Mouse (Mus musculus) forebrain, embryonic 10.5 days (tissue): ENCODE results near the gene Gm20716. TPM values are rescaled to one million over a fixed set of nuclear protein-coding genes. Genes with fewer than 3 reads are reported as not detected.

Experiments used
- DNase-seq: peaks from one replicate; pipeline ENCODE4 v3.0.0-alpha.2; 2017; ENCODE audit warnings: low spot score; ENCODE audit errors: extremely low spot score
- H3K27ac ChIP-seq: fragments of 300-500 bp; sonication (generic); 2 replicates; pipeline ENCODE4 v1.5.1; 2016; ENCODE audit warnings: mild to moderate bottlenecking
- H3K27me3 ChIP-seq: fragments of 300-500 bp; sonication (generic); 2 replicates; pipeline ENCODE4 v1.6.1; 2016; ENCODE audit warnings: mild to moderate bottlenecking; ENCODE audit not compliant: poor library complexity, severe bottlenecking
- H3K36me3 ChIP-seq: fragments of 300-500 bp; sonication (generic); replicated peaks from 2 replicates; pipeline ENCODE4 v1.6.1; 2016; ENCODE audit warnings: mild to moderate bottlenecking, moderate library complexity
- H3K4me1 ChIP-seq: fragments of 300-500 bp; sonication (generic); 2 replicates; pipeline ENCODE4 v1.6.1; 2016
- H3K4me3 ChIP-seq: fragments of 300-500 bp; sonication (generic); 2 replicates; pipeline ENCODE4 v1.5.1; 2016; ENCODE audit warnings: mild to moderate bottlenecking, moderate library complexity
- H3K9me3 ChIP-seq: fragments of 300-500 bp; sonication (generic); 2 replicates; pipeline ENCODE4 v1.6.1; 2016; ENCODE audit warnings: mild to moderate bottlenecking, moderate library complexity
- WGBS: fragments of 180-500 bp; shearing (Covaris S2); methylation state at CpG from one replicate; pipeline ENCODE4 v1.1.7; 2016; 5-methylcytosine and 5-hydroxymethylcytosine counted together
- polyA plus RNA-seq: library from polyadenylated mRNA; unstranded; fragments of >200 nt; fragmentation: Nextera tagmentation; extraction: Ambion mirVana; gene quantifications from 2 replicates; pipeline ENCODE4 v1.2.1, GENCODE M21; 2016

Gm20716 gene
- 18.5 and 20.7 TPM in 2 replicates for polyA plus RNA-seq

DNA sequence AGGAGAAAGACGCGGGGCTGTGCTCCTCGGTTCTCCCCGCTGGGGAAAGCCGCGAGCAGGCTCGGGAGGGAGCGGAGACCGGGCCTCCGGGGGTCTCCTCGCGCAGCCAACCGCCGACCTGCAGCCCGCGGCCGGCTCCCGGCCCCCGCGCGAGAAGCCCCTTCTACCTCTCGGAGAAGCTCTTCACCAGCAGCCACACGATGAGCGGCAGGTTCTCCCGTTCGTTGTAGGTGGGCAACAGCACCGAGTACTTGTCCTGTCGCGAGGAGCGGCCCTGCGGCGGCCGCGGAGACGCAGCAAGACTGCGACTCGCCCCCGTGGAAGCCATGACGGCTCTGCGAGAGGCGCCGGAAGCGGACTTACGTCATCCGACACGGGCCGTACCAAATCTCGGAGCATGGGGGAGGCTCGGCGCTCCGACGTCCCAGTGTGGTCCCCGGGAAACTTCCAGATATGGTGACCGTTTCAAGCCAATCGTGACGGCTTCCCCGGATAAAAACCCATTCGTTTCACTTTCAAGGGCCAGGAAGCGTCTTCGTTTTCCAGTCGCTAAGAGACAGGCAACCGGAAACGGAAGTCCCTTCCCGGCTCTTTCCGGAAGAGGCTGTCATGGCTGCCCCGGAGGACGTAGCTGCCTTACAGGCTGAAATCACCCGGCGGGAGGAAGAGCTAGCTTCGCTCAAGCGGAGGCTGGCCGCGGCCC is at the start of gene Gm20716, which contains the start of the genes Dpm1 and Mocs3:
Gm20716 (minus strand) TSS at position 339 of the 703 bp plus-strand sequence.
Dpm1 (minus strand) TSS at position 566 of the 703 bp plus-strand sequence.
Mocs3 (plus strand) TSS at position 597 of the 703 bp plus-strand sequence.
- Histone ChIP-seq H3K27ac (peak within 1 kb of the TSS; percentile 97), H3K4me1 (peaks cover 37% of the 10 kb centered on the region), H3K4me3 (peak within 1 kb of the TSS; percentile 100), H3K36me3 (peaks cover 55% of the 10 kb centered on the region), H3K27me3 (no peaks in the 10 kb centered on the region), H3K9me3 (no peaks in the 10 kb centered on the region)
- DNase-seq: peak; percentile 92
- under 1% methylated on average over 73 of the region's 73 CpGs for WGBS

- no peak overlapping the region for H3K27ac ChIP-seq
- no peak overlapping the region for H3K4me3 ChIP-seq
- 13% methylated on average over 11 of the region's 11 CpGs for WGBS
- peak; percentile 71 for DNase-seq
- no peaks in the 10 kb centered on the region for H3K36me3 ChIP-seq
- H3K4me1 ChIP-seq: peaks cover 29% of the 10 kb centered on the region
- no peaks in the 10 kb centered on the region for H3K9me3 ChIP-seq
- peaks cover 80% of the 10 kb centered on the region for H3K27me3 ChIP-seq
Measured at GRCm38 (mm10) chr2:168274374-168274935, 44.3 kb upstream of the Gm20716 start.

GRCm38 (mm10) chr2:168273387-168273786 is 43.2 kb upstream of the Gm20716 start:
- Histone ChIP-seq H3K36me3 (peaks cover 2% of the 10 kb centered on the region; the same call in 1 of the 2 replicates), H3K9me3 (no peaks in the 10 kb centered on the region), H3K4me1 (peaks cover 22% of the 10 kb centered on the region), H3K27ac (no peak overlapping the region), H3K27me3 (peaks cover 77% of the 10 kb centered on the region), H3K4me3 (no peak overlapping the region)
- 48% methylated on average over 9 of the region's 9 CpGs for WGBS
- DNase-seq: no peak

DNA sequence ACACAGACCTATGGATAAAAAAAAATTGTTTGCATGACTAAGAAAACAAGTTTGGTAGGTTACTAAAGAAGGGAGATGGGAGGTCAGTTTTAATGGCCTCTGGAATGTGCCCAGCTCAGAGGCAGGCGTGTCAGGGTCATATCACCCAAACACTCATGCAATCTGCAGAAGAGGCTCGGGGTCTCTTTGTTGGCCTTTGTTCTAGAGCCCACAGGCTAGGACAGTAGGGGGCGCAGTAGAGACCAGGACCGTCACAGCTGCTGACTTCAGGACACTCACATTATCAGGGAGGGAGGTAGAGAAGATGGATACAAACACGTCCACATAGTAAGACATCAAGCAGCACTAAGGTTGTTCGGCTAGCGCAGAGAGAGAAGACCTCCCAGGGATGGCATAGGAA is 37.9 kb upstream of the Gm20716 start:
- H3K27ac ChIP-seq: no peak overlapping the region
- 46% methylated on average over 7 of the region's 7 CpGs for WGBS
- H3K4me3 ChIP-seq: no peak overlapping the region
- H3K36me3 ChIP-seq: peaks cover 4% of the 10 kb centered on the region; the same call in 1 of the 2 replicates
- H3K4me1 ChIP-seq: no peaks in the 10 kb centered on the region
- H3K9me3 ChIP-seq: no peaks in the 10 kb centered on the region
- peaks cover 30% of the 10 kb centered on the region for H3K27me3 ChIP-seq
- DNase-seq: peak; percentile 39

DNA sequence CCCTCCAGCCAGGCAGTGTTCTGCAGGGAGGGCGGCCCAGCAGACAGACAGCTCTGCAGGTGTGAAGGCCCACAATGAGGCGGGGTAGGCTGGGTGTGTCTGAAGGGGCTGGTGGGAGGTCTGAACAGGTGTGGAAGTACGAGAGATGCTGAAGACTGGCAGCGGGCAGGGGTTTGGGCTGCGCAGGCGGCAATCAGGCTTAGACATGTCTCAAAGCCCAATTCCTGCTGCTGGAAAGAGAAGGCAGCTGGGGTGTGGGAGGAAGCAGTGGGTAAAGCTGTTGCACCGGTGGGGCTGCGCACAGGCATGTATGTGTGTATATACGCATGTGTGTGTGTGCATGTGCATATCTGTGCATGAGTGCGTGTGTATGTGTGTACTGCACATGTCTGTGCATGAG is 30.7 kb upstream of the Gm20716 start:
- 87% methylated on average over 10 of the region's 10 CpGs for WGBS

GRCm38 (mm10) chr2:168260124-168260523 is 30.0 kb upstream of the Gm20716 start:
- Histone ChIP-seq H3K4me1 (no peaks in the 10 kb centered on the region), H3K27me3 (peaks cover 14% of the 10 kb centered on the region), H3K4me3 (no peak overlapping the region), H3K9me3 (no peaks in the 10 kb centered on the region), H3K36me3 (no peaks in the 10 kb centered on the region), H3K27ac (no peak overlapping the region)
- no peak for DNase-seq
- 88% methylated on average over 3 of the region's 3 CpGs for WGBS

More for the DNA sequence above, 30.7 kb upstream of the Gm20716 start:
- no peaks in the 10 kb centered on the region for H3K9me3 ChIP-seq
- DNase-seq: no peak
- no peak overlapping the region for H3K27ac ChIP-seq
- H3K36me3 ChIP-seq: no peaks in the 10 kb centered on the region
- H3K27me3 ChIP-seq: peaks cover 14% of the 10 kb centered on the region
- H3K4me3 ChIP-seq: no peak overlapping the region
- H3K4me1 ChIP-seq: no peaks in the 10 kb centered on the region

GRCm38 (mm10) chr2:168259046-168259445 is 28.9 kb upstream of the Gm20716 start:
- Histone ChIP-seq H3K9me3 (no peaks in the 10 kb centered on the region), H3K4me1 (no peaks in the 10 kb centered on the region), H3K27ac (no peak overlapping the region), H3K4me3 (no peak overlapping the region), H3K36me3 (no peaks in the 10 kb centered on the region), H3K27me3 (peaks cover 14% of the 10 kb centered on the region)
- 92% methylated on average over 8 of the region's 8 CpGs for WGBS
- no peak for DNase-seq

DNA sequence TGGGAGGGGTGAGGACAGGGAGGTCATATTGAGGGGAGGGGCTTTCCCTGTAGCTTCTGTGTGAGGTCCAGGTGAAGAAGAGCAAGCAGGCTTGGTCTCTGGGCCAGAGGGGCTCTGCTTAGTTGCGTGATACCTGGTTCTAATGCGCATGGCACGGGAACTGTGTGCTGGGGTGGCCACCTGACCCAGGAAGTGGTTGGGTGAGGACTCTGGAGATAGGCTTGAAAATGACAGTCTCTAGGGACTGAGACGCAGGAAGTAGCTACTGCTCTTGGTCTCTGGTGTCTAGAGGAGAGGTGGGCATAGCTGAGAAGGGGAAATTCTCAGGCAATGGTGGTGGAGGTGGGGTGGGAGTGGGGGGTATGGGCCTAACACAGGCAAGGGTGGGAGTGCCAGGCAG is 27.0 kb upstream of the Gm20716 start:
- no peak for DNase-seq

DNA sequence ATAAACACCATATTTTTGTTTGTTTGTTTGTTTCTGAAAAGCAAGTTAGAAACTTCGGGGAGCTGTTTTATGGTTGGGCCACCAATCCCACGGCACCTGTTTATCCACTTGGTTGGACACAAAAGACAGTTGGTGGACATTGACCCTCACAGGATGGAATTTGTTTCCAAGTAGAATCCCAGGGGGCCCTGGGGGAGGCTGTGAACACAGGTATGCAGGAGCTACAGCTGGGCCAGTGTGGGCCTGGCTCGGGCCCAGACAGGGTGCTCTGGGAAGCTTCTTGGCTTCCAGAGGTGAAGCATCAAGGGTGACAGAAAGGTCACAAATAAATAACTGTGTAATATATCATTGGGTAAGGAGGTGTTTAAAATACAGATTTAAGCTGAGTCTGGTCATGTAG is 26.3 kb upstream of the Gm20716 start:
- peaks cover 13% of the 10 kb centered on the region for H3K4me1 ChIP-seq
- H3K27ac ChIP-seq: no peak overlapping the region
- no peaks in the 10 kb centered on the region for H3K36me3 ChIP-seq
- no peak for DNase-seq
- H3K4me3 ChIP-seq: no peak overlapping the region
- peaks cover 8% of the 10 kb centered on the region; the same call in 1 of the 2 replicates for H3K27me3 ChIP-seq
- H3K9me3 ChIP-seq: no peaks in the 10 kb centered on the region
- 91% methylated on average over 3 of the region's 3 CpGs for WGBS

More for the DNA sequence above, 27.0 kb upstream of the Gm20716 start:
- Histone ChIP-seq H3K36me3 (no peaks in the 10 kb centered on the region), H3K27ac (no peak overlapping the region), H3K27me3 (peaks cover 3% of the 10 kb centered on the region), H3K9me3 (no peaks in the 10 kb centered on the region), H3K4me1 (peaks cover 13% of the 10 kb centered on the region), H3K4me3 (no peak overlapping the region)
- WGBS: 85% methylated on average over 4 of the region's 4 CpGs

GRCm38 (mm10) chr2:168253822-168254221 is 23.7 kb upstream of the Gm20716 start:
- Histone ChIP-seq H3K4me1 (peaks cover 13% of the 10 kb centered on the region), H3K27me3 (peaks cover 18% of the 10 kb centered on the region; the same call in 1 of the 2 replicates), H3K4me3 (no peak overlapping the region), H3K36me3 (no peaks in the 10 kb centered on the region), H3K27ac (no peak overlapping the region), H3K9me3 (no peaks in the 10 kb centered on the region)
- 69% methylated on average over 7 of the region's 7 CpGs for WGBS
- DNase-seq: no peak

DNA sequence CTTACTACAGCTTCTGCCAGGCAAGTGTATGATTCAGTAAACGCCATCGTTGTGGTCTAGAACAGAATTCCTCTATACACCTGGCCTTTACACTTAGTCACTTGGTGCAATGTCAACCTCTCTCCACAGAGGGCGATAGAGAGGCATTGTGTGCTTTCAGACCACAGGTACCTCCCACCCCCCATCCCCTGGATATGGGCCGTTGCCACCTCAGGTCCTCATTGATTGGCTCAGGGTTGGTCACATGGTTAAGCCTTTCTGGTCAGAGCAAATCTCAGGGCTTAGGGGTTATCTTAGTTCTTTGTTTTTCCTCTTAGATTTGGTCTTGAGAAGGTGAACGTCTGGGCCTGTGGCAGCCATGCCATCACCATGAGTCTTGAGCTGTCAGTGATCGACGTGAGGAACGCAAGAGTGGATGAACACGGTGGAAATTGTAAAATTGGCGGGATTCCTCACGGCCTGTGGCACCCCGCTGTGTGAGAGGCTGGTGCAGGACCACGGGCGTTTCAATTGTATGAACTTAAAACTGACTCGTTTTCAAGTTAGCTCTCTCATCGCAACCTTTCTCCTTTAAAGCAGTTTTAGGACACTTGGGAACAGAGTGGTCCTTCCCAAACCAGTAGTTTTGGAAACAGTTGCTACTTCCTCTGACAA is 22.6 kb upstream of the Gm20716 start:
- H3K4me1 ChIP-seq: peaks cover 13% of the 10 kb centered on the region
- H3K27ac ChIP-seq: peak overlapping the region; percentile 80
- peak; percentile 76 for DNase-seq
- H3K36me3 ChIP-seq: no peaks in the 10 kb centered on the region
- peaks cover 18% of the 10 kb centered on the region; the same call in 1 of the 2 replicates for H3K27me3 ChIP-seq
- no peaks in the 10 kb centered on the region for H3K9me3 ChIP-seq
- 13% methylated on average over 16 of the region's 16 CpGs for WGBS
- H3K4me3 ChIP-seq: peak overlapping the region; percentile 44

DNA sequence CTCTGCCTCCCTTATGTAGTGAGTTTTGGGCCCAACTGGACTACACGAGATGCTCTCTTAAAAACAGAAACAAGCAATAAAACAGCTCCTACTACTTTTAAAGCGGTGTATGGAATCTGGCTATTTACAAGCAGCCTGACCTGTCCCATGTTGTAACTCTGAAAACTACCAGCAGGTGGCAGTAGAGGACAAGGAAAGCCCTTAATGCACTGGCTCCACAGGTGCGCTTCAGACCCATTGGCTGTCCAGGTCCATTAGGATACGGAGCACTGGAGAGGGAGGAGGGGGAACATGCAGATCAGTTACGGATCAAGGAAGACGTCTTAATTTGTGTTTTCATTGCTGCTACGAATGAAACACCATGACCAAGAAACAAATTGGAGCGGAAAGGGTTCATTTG is 20.1 kb upstream of the Gm20716 start:
- DNase-seq: peak; percentile 84
- Histone ChIP-seq H3K36me3 (no peaks in the 10 kb centered on the region), H3K27ac (no peak overlapping the region), H3K27me3 (peaks cover 18% of the 10 kb centered on the region; the same call in 1 of the 2 replicates), H3K4me3 (no peak overlapping the region), H3K9me3 (no peaks in the 10 kb centered on the region), H3K4me1 (peaks cover 13% of the 10 kb centered on the region)
- WGBS: 19% methylated on average over 8 of the region's 8 CpGs
